12 mouse cellular contexts compared by ENCODE assay signal in genomic region chr10:107484050-107484449, GRCm38 (mm10). TPM values are rescaled to one million over a fixed set of nuclear protein-coding genes. Genes with fewer than 3 reads are reported as not detected.
DNase-seq lines count a peak whose midpoint lies in the region; ATAC-seq and TF ChIP-seq lines count a peak whose summit lies in the region.
"Had no signal": no experiment of that assay in that cellular context is flagged by ENCODE, and none has a peak within 500 bp of the region (broad histone marks: within the 10 kb centered on the region; RNA-seq: fewer than 3 reads in every experiment).

No protein-coding gene starts in this region.

- H3K4me2 ChIP-seq in heart, embryonic 13.5 days: peak overlapping the region; percentile 22; the same call in 1 of the 2 replicates
- 0 out of 2 replicates have a peak overlapping the region, but pooled peaks have one; percentile 20 for H3K4me2 ChIP-seq in lung, postnatal 0 days (replicated peaks; ENCODE audit: low read depth, low read length)
- 0 out of 2 replicates have a peak overlapping the region, but pooled peaks have one; percentile 9 for H3K4me2 ChIP-seq in hindbrain, embryonic 15.5 days
- 0 out of 2 replicates have a peak overlapping the region, but pooled peaks have one; percentile 0 for H3K4me2 ChIP-seq in neural tube, embryonic 13.5 days
- H3K4me2 ChIP-seq: forebrain, embryonic 13.5 days had no signal

- DNase-seq in heart, postnatal 10 days: no peak
- DNase-seq in lung, postnatal 0 days (ENCODE audit: low spot score): no peak
- no peak for DNase-seq in lung, postnatal 36 days
- no peak for DNase-seq in right cerebral cortex, adult 18-20 months
- DNase-seq: kidney, postnatal 36 days had no signal

- H3K36me3 ChIP-seq in heart, embryonic 13.5 days: no peaks in the 10 kb centered on the region
- no peaks in the 10 kb centered on the region for H3K36me3 ChIP-seq in lung, postnatal 0 days (ENCODE audit: insufficient read depth, low read length)
- H3K36me3 ChIP-seq in hindbrain, embryonic 15.5 days: no peaks in the 10 kb centered on the region
- no peaks in the 10 kb centered on the region for H3K36me3 ChIP-seq in neural tube, embryonic 13.5 days

- no peak for TF ChIP-seq EP300 in lung, postnatal 0 days (IDR thresholded peaks at IDR 0.05)

- H3K9ac ChIP-seq in heart, embryonic 13.5 days: no peak overlapping the region
- H3K9ac ChIP-seq in lung, postnatal 0 days (replicated peaks; ENCODE audit: low read depth): no peak overlapping the region
- H3K9ac ChIP-seq in hindbrain, embryonic 15.5 days: no peak overlapping the region
- no peak overlapping the region for H3K9ac ChIP-seq in neural tube, embryonic 13.5 days
- H3K9ac ChIP-seq: forebrain, embryonic 13.5 days had no signal

- H3K4me1 ChIP-seq in heart, embryonic 13.5 days: no peaks in the 10 kb centered on the region
- no peaks in the 10 kb centered on the region for H3K4me1 ChIP-seq in lung, postnatal 0 days (ENCODE audit: insufficient read depth, low read depth, low read length)
- H3K4me1 ChIP-seq in hindbrain, embryonic 15.5 days (replicated peaks): no peaks in the 10 kb centered on the region
- no peaks in the 10 kb centered on the region; the same call in 1 of the 2 replicates for H3K4me1 ChIP-seq in neural tube, embryonic 13.5 days (replicated peaks)
- H3K4me1 ChIP-seq: forebrain, embryonic 13.5 days had no signal

- intact Hi-C loops in heart, postnatal 10 days (cut with DNase I): no loop called here

- H3K27ac ChIP-seq in heart, embryonic 13.5 days (replicated peaks): no peak overlapping the region
- no peak overlapping the region for H3K27ac ChIP-seq in lung, postnatal 0 days (ENCODE audit: low read length)
- no peak overlapping the region for H3K27ac ChIP-seq in hindbrain, embryonic 15.5 days (replicated peaks)
- no peak overlapping the region for H3K27ac ChIP-seq in neural tube, embryonic 13.5 days (replicated peaks)
- H3K27ac ChIP-seq: forebrain, embryonic 13.5 days had no signal

- no peak for ATAC-seq in heart, embryonic 13.5 days (ENCODE audit: extremely low read depth, insufficient number of reproducible peaks, low FRiP score, low TSS enrichment)
- no peak for ATAC-seq in lung, postnatal 0 days
- ATAC-seq in hindbrain, embryonic 15.5 days (ENCODE audit: low FRiP score, low read depth): no peak
- ATAC-seq in neural tube, embryonic 13.5 days (ENCODE audit: low read depth): no peak
- ATAC-seq in granulocyte monocyte progenitor cell, adult 5-6 weeks (replicated peaks; ENCODE audit: poor library complexity, severe bottlenecking): no peak
- ATAC-seq: forebrain, embryonic 13.5 days had no signal

- TF ChIP-seq CTCF in lung, postnatal 0 days (IDR thresholded peaks at IDR 0.05): no peak

- H3K4me3 ChIP-seq in heart, embryonic 13.5 days: no peak overlapping the region
- no peak overlapping the region for H3K4me3 ChIP-seq in lung, postnatal 0 days (ENCODE audit: low read depth, low read length)
- no peak overlapping the region for H3K4me3 ChIP-seq in hindbrain, embryonic 15.5 days
- H3K4me3 ChIP-seq in neural tube, embryonic 13.5 days: no peak overlapping the region
- H3K4me3 ChIP-seq: forebrain, embryonic 13.5 days had no signal

- H3K9me3 ChIP-seq in heart, embryonic 13.5 days: no peaks in the 10 kb centered on the region
- H3K9me3 ChIP-seq in lung, postnatal 0 days (ENCODE audit: low read length): no peaks in the 10 kb centered on the region
- H3K9me3 ChIP-seq in hindbrain, embryonic 15.5 days: no peaks in the 10 kb centered on the region
- H3K9me3 ChIP-seq in neural tube, embryonic 13.5 days: no peaks in the 10 kb centered on the region
- H3K9me3 ChIP-seq: forebrain, embryonic 13.5 days had no signal

- no peaks in the 10 kb centered on the region for H3K27me3 ChIP-seq in heart, embryonic 13.5 days (replicated peaks)
- no peaks in the 10 kb centered on the region for H3K27me3 ChIP-seq in lung, postnatal 0 days (replicated peaks; ENCODE audit: insufficient read depth, low read length)
- no peaks in the 10 kb centered on the region for H3K27me3 ChIP-seq in hindbrain, embryonic 15.5 days
- H3K27me3 ChIP-seq in neural tube, embryonic 13.5 days: no peaks in the 10 kb centered on the region
- H3K27me3 ChIP-seq: forebrain, embryonic 13.5 days had no signal

- WGBS in heart, embryonic 13.5 days: 64% methylated on average over 10 of the region's 10 CpGs
- WGBS in lung, postnatal 0 days: 60% methylated on average over 10 of the region's 10 CpGs
- WGBS in hindbrain, embryonic 15.5 days: 74% methylated on average over 10 of the region's 10 CpGs
- 70% methylated on average over 10 of the region's 10 CpGs for WGBS in neural tube, embryonic 13.5 days

RNA-seq across cellular contexts. Expression of gene Myf5, which starts 1.9 kb away (rescaled TPM):
- polyA plus RNA-seq in heart, embryonic 13.5 days (2015; fragmentation: Nextera tagmentation; extraction: Ambion mirVana): 0.11 and 0.15 TPM in 2 replicates
- not detected for total RNA-seq in heart, postnatal 10 days (2021)
- polyA plus RNA-seq in lung, postnatal 0 days (2015; fragmentation: Nextera tagmentation; extraction: Ambion mirVana): 0.14 and 0.21 TPM in 2 replicates
- 0.08 TPM in 1 of 2 replicates, not detected in the other for polyA plus RNA-seq in hindbrain, embryonic 15.5 days (2015; fragmentation: Nextera tagmentation; extraction: Ambion mirVana)
- polyA plus RNA-seq in neural tube, embryonic 13.5 days (2015; fragmentation: Nextera tagmentation; extraction: Ambion mirVana): 0.47 and 2.8 TPM in 2 replicates
- total RNA-seq in granulocyte monocyte progenitor cell, adult 5-6 weeks (2014; fragmentation: Nextera tagmentation): not detected in 2 replicates
- not detected in 2 replicates for total RNA-seq in granulocyte monocyte progenitor cell, adult 5-6 weeks (2017)
- total RNA-seq: common myeloid progenitor, adult 5-6 weeks; hematopoietic stem cell, adult 5-6 weeks had no signal
- polyA plus RNA-seq: forebrain, embryonic 13.5 days had no signal

RNA-seq across cellular contexts. Expression of gene Myf6, which starts 10.5 kb away (rescaled TPM):
- polyA plus RNA-seq in heart, embryonic 13.5 days (2015; fragmentation: Nextera tagmentation; extraction: Ambion mirVana): 0.37 TPM in 1 of 2 replicates, not detected in the other
- not detected for total RNA-seq in heart, postnatal 10 days (2021)
- 0.10 TPM in 1 of 2 replicates, not detected in the other for polyA plus RNA-seq in lung, postnatal 0 days (2015; fragmentation: Nextera tagmentation; extraction: Ambion mirVana)
- polyA plus RNA-seq in hindbrain, embryonic 15.5 days (2015; fragmentation: Nextera tagmentation; extraction: Ambion mirVana): 0.12 TPM in 1 of 2 replicates, not detected in the other
- 0.15 TPM in 1 of 2 replicates, not detected in the other for polyA plus RNA-seq in neural tube, embryonic 13.5 days (2015; fragmentation: Nextera tagmentation; extraction: Ambion mirVana)
- not detected in 2 replicates for total RNA-seq in granulocyte monocyte progenitor cell, adult 5-6 weeks (2014; fragmentation: Nextera tagmentation)
- total RNA-seq in granulocyte monocyte progenitor cell, adult 5-6 weeks (2017): not detected in 2 replicates
- total RNA-seq: common myeloid progenitor, adult 5-6 weeks; hematopoietic stem cell, adult 5-6 weeks had no signal
- polyA plus RNA-seq: forebrain, embryonic 13.5 days had no signal
